Mouse (Mus musculus) forebrain, embryonic 14.5 days (tissue): ENCODE results near the gene Olfr318. TPM values are rescaled to one million over a fixed set of nuclear protein-coding genes. Genes with fewer than 3 reads are reported as not detected.
"Not testable (repeated sequence)": the region's sequence is repeated elsewhere in the genome, so short reads cannot be mapped to it uniquely, and the experiment has no call there.

ENCODE experiments used
- ATAC-seq: fragments of 200-750 bp; cut with Nextera tagmentation; 2 replicates; pipeline ENCODE4 v1.8.0; 2017; ENCODE audit warnings: mild to moderate bottlenecking, moderate library complexity
- DNase-seq: peaks from one replicate; pipeline ENCODE4 v3.0.0-alpha.2; 2015; ENCODE audit warnings: low spot score
- H3K27ac ChIP-seq: fragments of 300-500 bp; sonication (generic); 2 replicates; pipeline ENCODE4 v1.5.1; 2014; ENCODE audit warnings: low read depth, mild to moderate bottlenecking, control low read depth, low read length, moderate library complexity
- H3K27me3 ChIP-seq: fragments of 300-500 bp; sonication (generic); replicated peaks from 2 replicates; pipeline ENCODE4 v1.6.1; 2014; ENCODE audit warnings: low read length, control low read depth, mixed read lengths; ENCODE audit not compliant: control insufficient read depth, insufficient read depth
- H3K36me3 ChIP-seq: fragments of 300-500 bp; sonication (generic); 2 replicates; pipeline ENCODE4 v1.6.1; 2014; ENCODE audit warnings: low read length, control low read depth; ENCODE audit not compliant: control insufficient read depth, insufficient read depth
- H3K4me1 ChIP-seq: fragments of 300-500 bp; sonication (generic); 2 replicates; pipeline ENCODE4 v1.6.1; 2014; ENCODE audit warnings: antibody characterized with exemption, low read length, control low read depth; ENCODE audit not compliant: control insufficient read depth, insufficient read depth
- H3K4me2 ChIP-seq: fragments of 300-500 bp; sonication (generic); 2 replicates; pipeline ENCODE4 v1.6.1; 2014; ENCODE audit warnings: mild to moderate bottlenecking, control low read depth, low read length
- H3K4me3 ChIP-seq: fragments of 300-500 bp; sonication (generic); 2 replicates; pipeline ENCODE4 v1.5.1; 2014; ENCODE audit warnings: low read depth, low read length, control low read depth
- H3K9ac ChIP-seq: fragments of 300-500 bp; sonication (generic); 2 replicates; pipeline ENCODE4 v1.6.1; 2014; ENCODE audit warnings: mild to moderate bottlenecking, low read length, control low read depth, moderate library complexity
- H3K9me3 ChIP-seq: fragments of 300-500 bp; sonication (generic); replicated peaks from 2 replicates; pipeline ENCODE4 v1.6.1; 2016; ENCODE audit warnings: low read length, control low read depth, mixed read lengths; ENCODE audit not compliant: control insufficient read depth
- WGBS: fragments of 180-500 bp; shearing (Covaris S2); extraction: QIAGEN DNeasy Blood & Tissue Kit; methylation state at CpG from one replicate; pipeline ENCODE4 v1.1.7; 2014; 5-methylcytosine and 5-hydroxymethylcytosine counted together
- polyA plus RNA-seq: library from polyadenylated mRNA; unstranded; fragments of >200 nt; fragmentation: Nextera tagmentation; extraction: Ambion mirVana; gene quantifications from 2 replicates; pipeline ENCODE4 v1.2.1, GENCODE M21; 2014

Gene Olfr318
- not detected in 2 replicates for polyA plus RNA-seq

DNA sequence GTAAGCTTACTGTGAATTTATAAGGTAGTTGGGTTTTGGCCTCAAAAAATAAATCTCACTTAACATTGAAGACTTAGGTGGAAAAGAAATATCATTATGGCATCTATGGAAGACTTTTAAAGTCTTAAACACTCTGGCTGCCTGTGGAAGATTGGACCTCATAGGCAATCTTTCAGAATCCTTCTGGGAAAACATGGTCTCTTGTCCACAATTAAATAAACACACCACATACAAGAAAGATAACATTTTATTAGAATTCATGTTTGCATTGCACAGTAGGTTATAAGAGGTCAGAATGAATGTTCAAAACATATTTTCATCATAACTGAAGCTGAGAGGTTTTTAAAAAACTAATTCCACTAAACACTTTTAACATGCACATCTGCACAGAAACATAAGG lies at the start of gene Olfr318:
Olfr318 (minus strand) TSS at position 101 of the 400 bp plus-strand sequence.
- H3K9ac ChIP-seq, result no peak within 1 kb of the TSS
- no peak within 1 kb of the TSS for H3K4me2 ChIP-seq
- no peaks in the 10 kb centered on the region for H3K36me3 ChIP-seq
- H3K4me1 ChIP-seq, result no peaks in the 10 kb centered on the region
- H3K27ac ChIP-seq, result no peak within 1 kb of the TSS
- no peaks in the 10 kb centered on the region for H3K27me3 ChIP-seq
- H3K4me3 ChIP-seq, result no peak within 1 kb of the TSS
- H3K9me3 ChIP-seq, result no peaks in the 10 kb centered on the region
- ATAC-seq (no peak), DNase-seq (no peak)

- H3K4me2 ChIP-seq, result no peak within 1 kb of the TSS
- no peak for ATAC-seq
- DNase-seq, result no peak
These were observed 49.1 kb upstream of the Olfr318 start, which contains the start of gene Olfr315 for GRCm38 (mm10) chr11:58772888-58773287. Gene Olfr315 (plus strand): TSS chr11:58773188.

GRCm38 (mm10) chr11:58752434-58752833 lies 28.6 kb upstream of the Olfr318 start, which contains the start of gene Olfr316:
Gene Olfr316 (plus strand): TSS chr11:58752734.
- no peak for ATAC-seq

More at GRCm38 (mm10) chr11:58772888-58773287, 49.1 kb upstream of the Olfr318 start, which contains the start of gene Olfr315:
- no peak within 1 kb of the TSS for H3K27ac ChIP-seq
- H3K4me1 ChIP-seq, result no peaks in the 10 kb centered on the region
- H3K27me3 ChIP-seq, result no peaks in the 10 kb centered on the region
- no peaks in the 10 kb centered on the region for H3K36me3 ChIP-seq
- H3K4me3 ChIP-seq, result no peak within 1 kb of the TSS
- no peaks in the 10 kb centered on the region for H3K9me3 ChIP-seq
- H3K9ac ChIP-seq, result no peak within 1 kb of the TSS

DNA sequence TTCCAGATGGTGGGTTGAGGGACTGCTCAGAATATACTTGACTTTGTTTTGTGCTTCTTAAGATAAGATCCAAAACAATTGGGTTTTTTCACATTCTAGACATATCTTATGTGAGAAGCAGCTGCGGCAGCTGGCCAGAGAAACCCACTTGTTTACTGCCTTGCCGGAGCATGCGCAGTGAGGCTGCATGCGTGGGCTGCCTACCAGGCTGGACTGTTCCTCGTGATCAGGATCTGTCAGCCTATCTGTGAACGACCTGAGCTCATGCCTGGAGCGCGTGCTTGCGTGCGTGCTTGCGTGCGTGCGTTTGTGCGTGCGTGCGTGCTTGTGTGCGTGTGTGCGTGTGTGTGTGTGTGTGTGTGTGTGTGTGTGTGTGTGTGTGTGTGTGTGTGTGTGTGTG lies 27.3 kb upstream of the Olfr318 start:
- not testable (repeated sequence) for H3K36me3 ChIP-seq, H3K27ac ChIP-seq, ATAC-seq, H3K4me3 ChIP-seq, H3K9me3 ChIP-seq, H3K27me3 ChIP-seq, H3K9ac ChIP-seq, H3K4me1 ChIP-seq, H3K4me2 ChIP-seq, DNase-seq
- WGBS, result 87% methylated on average over 18 of the region's 18 CpGs

More at GRCm38 (mm10) chr11:58752434-58752833, 28.6 kb upstream of the Olfr318 start, which contains the start of gene Olfr316:
- no peaks in the 10 kb centered on the region for H3K27me3 ChIP-seq
- no peak within 1 kb of the TSS for H3K4me2 ChIP-seq
- no peak within 1 kb of the TSS for H3K9ac ChIP-seq
- WGBS, result 91% methylated on average over 2 of the region's 2 CpGs
- no peak within 1 kb of the TSS for H3K27ac ChIP-seq
- H3K4me3 ChIP-seq, result no peak within 1 kb of the TSS
- H3K9me3 ChIP-seq, result no peaks in the 10 kb centered on the region
- H3K36me3 ChIP-seq, result no peaks in the 10 kb centered on the region
- no peaks in the 10 kb centered on the region for H3K4me1 ChIP-seq
- no peak for DNase-seq

- Histone ChIP-seq H3K27me3 (no peaks in the 10 kb centered on the region), H3K4me1 (no peaks in the 10 kb centered on the region), H3K36me3 (no peaks in the 10 kb centered on the region), H3K27ac (no peak within 1 kb of the TSS), H3K9me3 (no peaks in the 10 kb centered on the region), H3K4me2 (no peak within 1 kb of the TSS), H3K4me3 (no peak within 1 kb of the TSS), H3K9ac (no peak within 1 kb of the TSS)
- DNase-seq (no peak), ATAC-seq (no peak)
- 69% methylated on average over 4 of the region's 4 CpGs for WGBS
These were observed 15.0 kb upstream of the Olfr318 start, which contains the start of gene Olfr317 for GRCm38 (mm10) chr11:58738792-58739262. Gene Olfr317 (minus strand): TSS chr11:58739212.

DNA sequence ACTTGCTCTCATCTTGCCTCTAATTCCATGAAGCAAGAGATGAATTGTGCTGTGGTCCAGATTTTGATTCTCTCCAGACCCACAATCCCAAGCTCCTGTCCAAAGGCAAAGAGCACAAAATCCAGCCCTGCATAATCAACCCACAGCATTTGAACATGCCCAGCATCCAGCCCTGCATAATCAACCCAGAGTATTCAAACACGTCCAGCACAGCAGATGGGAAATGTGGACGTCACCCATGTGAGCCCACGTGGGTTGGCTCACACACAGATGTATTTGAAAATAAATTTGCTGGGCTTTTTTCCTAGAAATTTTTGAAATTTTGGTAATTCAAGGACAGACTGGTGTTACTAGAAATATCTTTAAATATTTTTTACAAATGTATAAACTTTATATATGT lies 9.6 kb upstream of the Olfr318 start:
- WGBS, result 58% methylated on average over 3 of the region's 3 CpGs
- no peak overlapping the region for H3K27ac ChIP-seq
- no peak overlapping the region for H3K4me3 ChIP-seq
- DNase-seq, result peak; percentile 34
- no peak overlapping the region for H3K9ac ChIP-seq
- H3K9me3 ChIP-seq, result no peaks in the 10 kb centered on the region
- no peaks in the 10 kb centered on the region for H3K4me1 ChIP-seq
- ATAC-seq, result no peak
- no peak overlapping the region for H3K4me2 ChIP-seq
- H3K27me3 ChIP-seq, result no peaks in the 10 kb centered on the region
- H3K36me3 ChIP-seq, result no peaks in the 10 kb centered on the region

DNA sequence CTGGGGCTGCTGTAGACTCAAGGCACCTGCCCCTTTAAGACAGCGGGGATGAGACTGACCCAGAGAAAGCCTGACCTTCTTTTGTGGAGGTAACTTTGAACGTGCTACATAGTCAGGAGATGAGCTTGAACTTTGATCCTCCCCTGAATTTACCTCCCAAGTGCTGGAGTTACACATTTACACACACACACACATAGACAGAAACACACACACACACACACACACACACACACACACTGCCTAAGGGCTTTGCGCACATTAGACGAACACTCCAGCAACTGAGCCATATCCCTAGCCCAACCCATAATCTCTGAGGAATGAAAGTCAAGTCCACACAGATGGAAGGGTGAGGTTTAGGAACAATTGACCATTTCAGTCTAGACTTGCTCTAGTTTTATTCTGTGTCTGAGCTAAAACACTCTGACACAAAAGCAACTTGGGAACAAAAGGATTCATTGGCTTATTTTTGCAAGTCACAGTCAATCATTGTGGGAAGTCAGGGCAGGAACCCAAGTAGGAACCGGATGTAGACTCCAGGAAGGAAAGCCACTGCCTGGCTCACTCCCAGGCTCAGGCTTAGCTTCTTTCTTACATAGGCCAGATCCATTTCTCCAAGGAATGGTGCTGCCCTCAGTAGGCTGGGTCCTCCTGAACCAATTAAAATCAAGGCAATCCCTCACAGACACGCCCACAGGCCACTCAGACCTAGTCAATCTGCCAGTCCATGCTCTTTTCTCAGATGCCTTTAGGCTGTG lies 4.3 kb upstream of the Olfr318 start:
- H3K27ac ChIP-seq, H3K27me3 ChIP-seq, H3K4me3 ChIP-seq, H3K9ac ChIP-seq, H3K4me2 ChIP-seq, DNase-seq, ATAC-seq, H3K4me1 ChIP-seq, H3K9me3 ChIP-seq, H3K36me3 ChIP-seq: not testable (repeated sequence)
- 84% methylated on average over 6 of the region's 6 CpGs for WGBS

DNA sequence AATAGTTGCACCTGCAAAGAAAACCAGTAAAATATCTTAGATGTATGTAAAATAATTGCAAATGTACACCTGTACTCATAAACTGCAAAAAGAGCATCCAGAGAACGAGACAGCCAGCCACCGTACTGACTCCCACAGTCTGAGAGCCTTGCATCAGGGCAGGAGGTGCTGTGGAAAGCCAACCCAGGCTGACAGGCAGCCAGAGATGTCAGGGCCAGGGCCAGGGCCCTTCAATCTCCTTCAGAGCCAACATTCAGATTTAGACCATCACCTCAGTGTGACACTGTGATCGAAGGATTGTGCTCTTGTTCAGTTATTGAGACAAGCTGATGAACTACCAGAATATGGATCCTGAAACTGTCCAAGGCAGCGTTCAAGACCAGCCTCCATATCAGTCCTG lies 4.1 kb downstream of the Olfr318 start:
- H3K4me2 ChIP-seq, result no peak overlapping the region
- H3K27me3 ChIP-seq, result no peaks in the 10 kb centered on the region
- no peak overlapping the region for H3K9ac ChIP-seq
- ATAC-seq (no peak), DNase-seq (no peak)
- no peak overlapping the region for H3K4me3 ChIP-seq
- WGBS, result 91% methylated on average over 4 of the region's 4 CpGs
- no peaks in the 10 kb centered on the region for H3K9me3 ChIP-seq
- H3K36me3 ChIP-seq, result no peaks in the 10 kb centered on the region
- no peaks in the 10 kb centered on the region for H3K4me1 ChIP-seq
- no peak overlapping the region for H3K27ac ChIP-seq

DNA sequence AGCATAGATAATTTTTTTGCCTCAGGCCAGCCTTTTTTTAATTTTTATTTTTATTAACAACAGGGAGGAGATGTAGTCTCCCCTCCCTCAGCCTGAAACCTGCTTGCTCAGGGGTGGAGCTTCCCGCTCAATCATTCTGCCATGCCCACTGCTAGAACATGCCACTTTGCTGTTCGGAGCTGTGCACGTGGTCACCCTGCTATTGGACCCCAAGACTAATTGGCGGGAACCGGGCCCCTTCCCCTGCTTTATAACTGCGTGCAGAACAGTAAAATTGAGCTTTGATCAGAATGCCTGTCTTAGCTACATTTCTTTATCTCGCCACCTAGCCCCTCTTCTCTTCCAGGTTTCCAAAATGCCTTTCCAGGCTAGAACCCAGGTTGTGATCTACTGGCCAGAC lies 6.1 kb downstream of the Olfr318 start:
- H3K9ac ChIP-seq, H3K27me3 ChIP-seq, DNase-seq, H3K9me3 ChIP-seq, H3K36me3 ChIP-seq, ATAC-seq, H3K27ac ChIP-seq, H3K4me3 ChIP-seq, H3K4me1 ChIP-seq, H3K4me2 ChIP-seq: not testable (repeated sequence)
- WGBS, result 93% methylated on average over 6 of the region's 7 CpGs
